Mouse (Mus musculus): Measurements from ENCODE around the gene Otp.

DNA sequence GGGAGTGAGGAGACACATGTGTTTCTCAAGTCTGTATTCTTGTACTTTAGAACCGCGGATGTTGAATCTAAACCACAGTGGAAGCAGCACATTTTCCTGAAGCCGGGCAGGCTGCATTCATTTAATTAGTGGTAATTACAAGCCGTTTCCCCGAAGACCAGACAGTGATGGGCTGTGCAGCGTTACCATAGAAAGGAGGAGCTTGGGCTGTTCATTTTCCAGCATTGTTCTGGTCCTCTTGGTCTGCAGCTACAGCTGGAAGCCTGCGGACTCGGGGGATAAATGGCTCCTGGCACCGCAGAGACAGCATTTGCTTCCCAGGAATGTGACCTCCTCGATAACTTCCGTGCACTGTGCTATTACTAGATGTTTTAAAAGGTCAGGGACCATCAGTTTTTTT is 37.6 kb downstream of the Otp start:
- TF ChIP-seq GATA1 (IDR thresholded peaks at IDR 0.05; ENCODE audit: low read length) (no peak), TAL1 (IDR thresholded peaks at IDR 0.05; ENCODE audit: low read length) (no peak)
